Mouse (Mus musculus) forebrain, embryonic 15.5 days (tissue): ENCODE measurements at regions not wholly inside any gene's neighbourhood (a gene's known extent, or its start where the extent isn't known, plus 50 kb on each side); places are given as distances from the start of the nearest gene placed in this dataset.
"Not testable (repeated sequence)": the region's sequence is repeated elsewhere in the genome, so short reads cannot be mapped to it uniquely, and the experiment has no call there.

Source experiments
- ATAC-seq: fragments of 200-750 bp; cut with Nextera tagmentation; replicated peaks from 2 replicates; pipeline ENCODE4 v1.8.0; 2017; ENCODE audit warnings: mild to moderate bottlenecking, moderate TSS enrichment, moderate library complexity
- H3K27ac ChIP-seq: fragments of 300-500 bp; sonication (generic); replicated peaks from 2 replicates; pipeline ENCODE4 v1.5.1; 2015; ENCODE audit warnings: mild to moderate bottlenecking, inconsistent platforms
- H3K27me3 ChIP-seq: fragments of 300-500 bp; sonication (generic); 2 replicates; pipeline ENCODE4 v1.6.1; 2015; ENCODE audit warnings: inconsistent platforms
- H3K36me3 ChIP-seq: fragments of 300-500 bp; sonication (generic); 2 replicates; pipeline ENCODE4 v1.6.1; 2015; ENCODE audit warnings: mild to moderate bottlenecking, inconsistent platforms
- H3K4me1 ChIP-seq: fragments of 300-500 bp; sonication (generic); 2 replicates; pipeline ENCODE4 v1.6.1; 2015; ENCODE audit warnings: inconsistent platforms
- H3K4me2 ChIP-seq: fragments of 300-500 bp; sonication (generic); replicated peaks from 2 replicates; pipeline ENCODE4 v1.6.1; 2015; ENCODE audit warnings: mild to moderate bottlenecking, inconsistent platforms
- H3K4me3 ChIP-seq: fragments of 300-500 bp; sonication (generic); 2 replicates; pipeline ENCODE4 v1.5.1; 2015; ENCODE audit warnings: mild to moderate bottlenecking, inconsistent platforms
- H3K9ac ChIP-seq: fragments of 300-500 bp; sonication (generic); replicated peaks from 2 replicates; pipeline ENCODE4 v1.6.1; 2015; ENCODE audit warnings: mild to moderate bottlenecking, inconsistent platforms
- H3K9me3 ChIP-seq: fragments of 300-500 bp; sonication (generic); 2 replicates; pipeline ENCODE4 v1.6.1; 2016; ENCODE audit warnings: inconsistent platforms
- WGBS: fragments of 180-500 bp; shearing (Covaris S2); methylation state at CpG from one replicate; pipeline ENCODE4 v1.1.7; 2015; ENCODE audit warnings: mixed read lengths; 5-methylcytosine and 5-hydroxymethylcytosine counted together

GRCm38 (mm10) chr3:110880472-110880871, 629.7 kb upstream of the Prmt6 start:
- not testable (repeated sequence) for H3K9me3 ChIP-seq, H3K4me1 ChIP-seq, H3K4me2 ChIP-seq, H3K27me3 ChIP-seq, H3K9ac ChIP-seq, H3K27ac ChIP-seq, ATAC-seq, H3K36me3 ChIP-seq, H3K4me3 ChIP-seq
- 60% methylated on average over 2 of the region's 2 CpGs for WGBS

GRCm38 (mm10) chr3:110865989-110866388, 615.2 kb upstream of the Prmt6 start:
- Histone ChIP-seq H3K9me3 (no peaks in the 10 kb centered on the region), H3K9ac (no peak overlapping the region), H3K4me2 (no peak overlapping the region), H3K4me1 (no peaks in the 10 kb centered on the region), H3K36me3 (no peaks in the 10 kb centered on the region), H3K27me3 (no peaks in the 10 kb centered on the region), H3K4me3 (no peak overlapping the region), H3K27ac (no peak overlapping the region)
- no peak for ATAC-seq
- WGBS, result 66% methylated on average over 1 of the region's 1 CpGs

- Histone ChIP-seq H3K36me3 (no peaks in the 10 kb centered on the region), H3K9ac (no peak overlapping the region), H3K27me3 (no peaks in the 10 kb centered on the region), H3K27ac (no peak overlapping the region), H3K9me3 (no peaks in the 10 kb centered on the region), H3K4me2 (no peak overlapping the region), H3K4me3 (no peak overlapping the region), H3K4me1 (no peaks in the 10 kb centered on the region)
- ATAC-seq, result no peak
- 88% methylated on average over 2 of the region's 2 CpGs for WGBS
Measured at GRCm38 (mm10) chr3:110847222-110847621, 596.4 kb upstream of the Prmt6 start.

- Histone ChIP-seq H3K4me3 (no peak overlapping the region), H3K4me1 (no peaks in the 10 kb centered on the region), H3K27ac (no peak overlapping the region), H3K36me3 (no peaks in the 10 kb centered on the region), H3K9ac (no peak overlapping the region), H3K9me3 (no peaks in the 10 kb centered on the region), H3K4me2 (no peak overlapping the region), H3K27me3 (no peaks in the 10 kb centered on the region)
- ATAC-seq, result no peak
- WGBS, result 66% methylated on average over 3 of the region's 3 CpGs
Measured at GRCm38 (mm10) chr3:110820709-110821401, 570.1 kb upstream of the Prmt6 start.

- Histone ChIP-seq H3K9me3 (no peaks in the 10 kb centered on the region), H3K4me1 (no peaks in the 10 kb centered on the region), H3K27ac (no peak overlapping the region), H3K36me3 (no peaks in the 10 kb centered on the region), H3K4me2 (no peak overlapping the region), H3K9ac (no peak overlapping the region), H3K4me3 (no peak overlapping the region), H3K27me3 (no peaks in the 10 kb centered on the region)
- ATAC-seq, result no peak
- WGBS, result 32% methylated on average over 4 of the region's 4 CpGs
Measured at GRCm38 (mm10) chr3:110789009-110789586, 538.3 kb upstream of the Prmt6 start.

- no peak overlapping the region for H3K9ac ChIP-seq
- no peak overlapping the region for H3K4me2 ChIP-seq
- WGBS, result 91% methylated on average over 1 of the region's 1 CpGs
- no peak for ATAC-seq
- H3K4me1 ChIP-seq, result no peaks in the 10 kb centered on the region
- no peaks in the 10 kb centered on the region for H3K9me3 ChIP-seq
- no peaks in the 10 kb centered on the region for H3K27me3 ChIP-seq
- no peak overlapping the region for H3K4me3 ChIP-seq
- H3K27ac ChIP-seq, result no peak overlapping the region
- no peaks in the 10 kb centered on the region for H3K36me3 ChIP-seq
Measured at GRCm38 (mm10) chr3:110755266-110755665, 504.5 kb upstream of the Prmt6 start.

- no peaks in the 10 kb centered on the region for H3K4me1 ChIP-seq
- no peak overlapping the region for H3K4me2 ChIP-seq
- H3K9ac ChIP-seq, result no peak overlapping the region
- no peaks in the 10 kb centered on the region for H3K9me3 ChIP-seq
- no peaks in the 10 kb centered on the region for H3K27me3 ChIP-seq
- 24% methylated on average over 2 of the region's 2 CpGs for WGBS
- H3K4me3 ChIP-seq, result no peak overlapping the region
- no peak overlapping the region for H3K27ac ChIP-seq
- ATAC-seq, result peak; percentile 78
- H3K36me3 ChIP-seq, result no peaks in the 10 kb centered on the region
Measured at GRCm38 (mm10) chr3:110746273-110746672, 495.5 kb upstream of the Prmt6 start.

GRCm38 (mm10) chr3:110700122-110700521, 449.3 kb upstream of the Prmt6 start:
- H3K27ac ChIP-seq, result no peak overlapping the region
- H3K9ac ChIP-seq, result no peak overlapping the region
- H3K4me3 ChIP-seq, result no peak overlapping the region
- no peaks in the 10 kb centered on the region for H3K9me3 ChIP-seq
- ATAC-seq, result no peak
- H3K4me2 ChIP-seq, result no peak overlapping the region
- no peaks in the 10 kb centered on the region for H3K27me3 ChIP-seq
- 3% methylated on average over 4 of the region's 4 CpGs for WGBS
- no peaks in the 10 kb centered on the region for H3K36me3 ChIP-seq
- peaks cover 4% of the 10 kb centered on the region; the same call in 1 of the 2 replicates for H3K4me1 ChIP-seq

- Histone ChIP-seq H3K36me3 (no peaks in the 10 kb centered on the region), H3K9ac (no peak overlapping the region), H3K4me1 (no peaks in the 10 kb centered on the region), H3K27ac (no peak overlapping the region), H3K4me3 (no peak overlapping the region), H3K9me3 (no peaks in the 10 kb centered on the region), H3K27me3 (no peaks in the 10 kb centered on the region), H3K4me2 (no peak overlapping the region)
- no peak; the same call in 1 of the 2 replicates for ATAC-seq
- 59% methylated on average over 7 of the region's 7 CpGs for WGBS
Measured at GRCm38 (mm10) chr3:110667525-110668005, 416.8 kb upstream of the Prmt6 start.

GRCm38 (mm10) chr3:110666992-110667391, 416.2 kb upstream of the Prmt6 start:
- no peak for ATAC-seq
- Histone ChIP-seq H3K27me3 (no peaks in the 10 kb centered on the region), H3K4me1 (no peaks in the 10 kb centered on the region), H3K9me3 (no peaks in the 10 kb centered on the region), H3K36me3 (no peaks in the 10 kb centered on the region), H3K4me3 (no peak overlapping the region), H3K27ac (no peak overlapping the region), H3K9ac (no peak overlapping the region), H3K4me2 (no peak overlapping the region)
- WGBS, result 76% methylated on average over 2 of the region's 2 CpGs

GRCm38 (mm10) chr3:110657495-110658105, 406.8 kb upstream of the Prmt6 start:
- peak; percentile 78 for ATAC-seq
- Histone ChIP-seq H3K27ac (no peak overlapping the region), H3K27me3 (no peaks in the 10 kb centered on the region), H3K9me3 (no peaks in the 10 kb centered on the region), H3K4me2 (no peak overlapping the region), H3K4me1 (peaks cover 6% of the 10 kb centered on the region), H3K9ac (no peak overlapping the region), H3K36me3 (no peaks in the 10 kb centered on the region), H3K4me3 (no peak overlapping the region)
- 28% methylated on average over 4 of the region's 4 CpGs for WGBS

- WGBS, result 71% methylated on average over 3 of the region's 3 CpGs
Measured at GRCm38 (mm10) chr3:110626326-110626725, 375.5 kb upstream of the Prmt6 start.

More at GRCm38 (mm10) chr3:110626326-110626725, 375.5 kb upstream of the Prmt6 start:
- Histone ChIP-seq H3K27ac (no peak overlapping the region), H3K9me3 (no peaks in the 10 kb centered on the region), H3K36me3 (no peaks in the 10 kb centered on the region), H3K9ac (no peak overlapping the region), H3K4me3 (no peak overlapping the region), H3K4me2 (no peak overlapping the region), H3K4me1 (no peaks in the 10 kb centered on the region), H3K27me3 (no peaks in the 10 kb centered on the region)
- ATAC-seq, result no peak
